Mouse (Mus musculus): ENCODE measurements around the gene Pacsin2.
"Not testable (repeated sequence)": the region's sequence is repeated elsewhere in the genome, so short reads cannot be mapped to it uniquely, and the experiment has no call there.

The Pacsin2 gene

GRCm38 (mm10) chr15:83478096-83478495 lies 13.7 kb upstream of the Pacsin2 start:
- no peak for DNase-seq

GRCm38 (mm10) chr15:83476593-83477273 lies 12.3 kb upstream of the Pacsin2 start:
- DNase-seq = no peak

GRCm38 (mm10) chr15:83474466-83474836 lies 10.0 kb upstream of the Pacsin2 start:
- no peak for DNase-seq

- DNase-seq = no peak
These were observed 9.5 kb upstream of the Pacsin2 start for GRCm38 (mm10) chr15:83473832-83474465.

GRCm38 (mm10) chr15:83473251-83473650 lies 8.8 kb upstream of the Pacsin2 start:
- no peak for DNase-seq

GRCm38 (mm10) chr15:83471476-83471875 lies 7.1 kb upstream of the Pacsin2 start:
- no peak for DNase-seq

GRCm38 (mm10) chr15:83470443-83470842 lies 6.0 kb upstream of the Pacsin2 start:
- DNase-seq = no peak

GRCm38 (mm10) chr15:83469279-83469821 lies 4.9 kb upstream of the Pacsin2 start:
- DNase-seq = no peak

GRCm38 (mm10) chr15:83467232-83467966 lies 3.0 kb upstream of the Pacsin2 start:
- DNase-seq = no peak

- DNase-seq = no peak
These were observed 1.9 kb upstream of the Pacsin2 start for GRCm38 (mm10) chr15:83466331-83466730.

GRCm38 (mm10) chr15:83464905-83465650 lies 672 bp upstream of the Pacsin2 start:
- no peak for DNase-seq

- DNase-seq = peak; percentile 35
These were observed 880 bp downstream of the Pacsin2 start for GRCm38 (mm10) chr15:83463369-83464082.

GRCm38 (mm10) chr15:83462349-83462748 lies 2.1 kb downstream of the Pacsin2 start:
- not testable (repeated sequence) for DNase-seq

GRCm38 (mm10) chr15:83460891-83461290 lies 3.5 kb downstream of the Pacsin2 start:
- no peak for DNase-seq

GRCm38 (mm10) chr15:83457541-83457940 lies 6.9 kb downstream of the Pacsin2 start:
- DNase-seq = no peak

GRCm38 (mm10) chr15:83455637-83456036 lies 8.8 kb downstream of the Pacsin2 start:
- DNase-seq = no peak

- DNase-seq = no peak
These were observed 9.4 kb downstream of the Pacsin2 start for GRCm38 (mm10) chr15:83455034-83455433.

GRCm38 (mm10) chr15:83454419-83454818 lies 10.0 kb downstream of the Pacsin2 start:
- no peak for DNase-seq

- peak; percentile 28 for DNase-seq
These were observed 10.5 kb downstream of the Pacsin2 start for GRCm38 (mm10) chr15:83453879-83454278.

- no peak for DNase-seq
These were observed 12.1 kb downstream of the Pacsin2 start for GRCm38 (mm10) chr15:83452219-83452760.

- no peak for DNase-seq
These were observed 12.7 kb downstream of the Pacsin2 start for GRCm38 (mm10) chr15:83451621-83452210.

GRCm38 (mm10) chr15:83450007-83450406 lies 14.4 kb downstream of the Pacsin2 start:
- no peak for DNase-seq

Measured in retina, postnatal 1 day (tissue).